Mouse (Mus musculus) heart, postnatal 0 days (tissue): ENCODE measurements around the gene Lzts3.

ENCODE experiments used
- CTCF ChIP-seq: IDR thresholded peaks from 2 replicates; pipeline ENCODE4 v1.5.1; 2016; ENCODE audit warnings: antibody characterized with exemption, control low read depth, low read depth
- EP300 ChIP-seq: IDR thresholded peaks from 2 replicates; pipeline ENCODE4 v1.6.1; 2016; ENCODE audit warnings: antibody characterized with exemption, low read depth

- TF ChIP-seq CTCF (no peak), EP300 (no peak)
Measured at GRCm38 (mm10) chr2:130642684-130643369, at the start of gene Lzts3.
